Mouse (Mus musculus) Patski (cell line): ENCODE results near the gene Adarb2. TPM values are rescaled to one million over a fixed set of nuclear protein-coding genes. Genes with fewer than 3 reads are reported as not detected.

Experiments used
- ATAC-seq: fragments of 100-300 bp; one replicate; pipeline ENCODE4 v1.8.0; 2021
- CTCF ChIA-PET: fragments of 350-600 bp; sonication (Branson Sonifier 250); formaldehyde crosslinking; loops from one replicate; lab custom pipeline; 2022; ENCODE audit warnings: inconsistent platforms; lab: Charles Lee
- POLR2A ChIA-PET: fragments of 350-600 bp; sonication (Branson Sonifier 250); formaldehyde crosslinking; loops from one replicate; lab custom pipeline; 2022; ENCODE audit warnings: antibody characterized with exemption, inconsistent platforms; lab: Charles Lee
- DNase-seq: peaks from one replicate; pipeline ENCODE4 v3.0.0-alpha.2; 2011; ENCODE audit warnings: low read depth, low spot score
- H3K27me3 ChIP-seq: fragments of 371-371 bp; one replicate; pipeline ENCODE4 v1.5.1; 2021
- CTCF ChIP-seq: fragments of 100-300 bp; IDR thresholded peaks from one replicate; pipeline ENCODE4 v1.5.1; 2021
- in situ Hi-C: fragments of 300-500 bp; cut with MboI; formaldehyde crosslinking; loops from 3 replicates; pipeline ENCODE4 v1.11.1; 2018; ENCODE audit warnings: low pct_unique_long_range_greater_than_20kb, mixed read lengths
- polyA plus RNA-seq: library from polyadenylated mRNA; unstranded; gene quantifications from one replicate; pipeline ENCODE4 v1.2.3, GENCODE M21; 2021

The Adarb2 gene
- polyA plus RNA-seq, 1 experiment from 2014 or later = 0.01 TPM

GRCm38 (mm10) chr13:8632072-8632471 lies 429.4 kb downstream of the Adarb2 start:
- no peak for TF ChIP-seq CTCF
- in situ Hi-C loops = no loop called here
- CTCF ChIA-PET = no interaction called here
- DNase-seq (no peak), ATAC-seq (no peak)
- peaks cover 34% of the 10 kb centered on the region for H3K27me3 ChIP-seq
- POLR2A ChIA-PET = no interaction called here

GRCm38 (mm10) chr13:8633385-8634337 lies 431.0 kb downstream of the Adarb2 start:
- ChIA-PET CTCF (no interaction called here), POLR2A (no interaction called here)
- H3K27me3 ChIP-seq = peaks cover 25% of the 10 kb centered on the region
- no peak for TF ChIP-seq CTCF
- in situ Hi-C loops = no loop called here
- no peak for DNase-seq
- no peak for ATAC-seq

DNA sequence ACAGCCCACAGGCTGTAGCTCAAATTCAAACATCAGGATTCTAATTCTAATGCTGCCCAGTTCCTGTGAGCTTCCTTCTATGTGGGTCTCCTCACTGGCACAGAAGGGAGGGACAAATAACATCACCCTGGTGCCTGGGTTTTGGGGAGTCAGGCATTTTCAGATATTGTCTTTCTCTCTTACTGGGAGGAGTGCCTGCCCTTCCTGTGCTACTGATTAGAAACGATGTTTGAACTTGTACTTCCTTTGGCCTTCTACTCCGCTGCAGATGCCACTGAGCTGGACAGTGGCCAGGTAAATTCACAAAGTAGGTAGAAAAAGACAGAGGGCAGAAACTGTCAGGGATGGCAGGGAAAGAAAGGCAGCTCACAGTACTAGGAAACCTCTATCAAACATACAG lies 439.4 kb downstream of the Adarb2 start:
- no peak for TF ChIP-seq CTCF
- ATAC-seq = no peak
- CTCF ChIA-PET = interaction anchor here (1.2 kb wide), 1 partner anchor 27 kb away, joined by 3 read pairs; no protein-coding TSS in a partner anchor
- POLR2A ChIA-PET = no interaction called here
- DNase-seq = no peak
- H3K27me3 ChIP-seq = no peaks in the 10 kb centered on the region
- in situ Hi-C loops = no loop called here

- DNase-seq = no peak
- ATAC-seq = no peak
- ChIA-PET CTCF (interaction anchor here (1.7 kb wide), 1 partner anchor 22 kb away, joined by 3 read pairs; no protein-coding TSS in a partner anchor), POLR2A (no interaction called here)
- no peaks in the 10 kb centered on the region for H3K27me3 ChIP-seq
- no peak for TF ChIP-seq CTCF
- in situ Hi-C loops = no loop called here
Measured at GRCm38 (mm10) chr13:8643920-8644319, 441.3 kb downstream of the Adarb2 start.

DNA sequence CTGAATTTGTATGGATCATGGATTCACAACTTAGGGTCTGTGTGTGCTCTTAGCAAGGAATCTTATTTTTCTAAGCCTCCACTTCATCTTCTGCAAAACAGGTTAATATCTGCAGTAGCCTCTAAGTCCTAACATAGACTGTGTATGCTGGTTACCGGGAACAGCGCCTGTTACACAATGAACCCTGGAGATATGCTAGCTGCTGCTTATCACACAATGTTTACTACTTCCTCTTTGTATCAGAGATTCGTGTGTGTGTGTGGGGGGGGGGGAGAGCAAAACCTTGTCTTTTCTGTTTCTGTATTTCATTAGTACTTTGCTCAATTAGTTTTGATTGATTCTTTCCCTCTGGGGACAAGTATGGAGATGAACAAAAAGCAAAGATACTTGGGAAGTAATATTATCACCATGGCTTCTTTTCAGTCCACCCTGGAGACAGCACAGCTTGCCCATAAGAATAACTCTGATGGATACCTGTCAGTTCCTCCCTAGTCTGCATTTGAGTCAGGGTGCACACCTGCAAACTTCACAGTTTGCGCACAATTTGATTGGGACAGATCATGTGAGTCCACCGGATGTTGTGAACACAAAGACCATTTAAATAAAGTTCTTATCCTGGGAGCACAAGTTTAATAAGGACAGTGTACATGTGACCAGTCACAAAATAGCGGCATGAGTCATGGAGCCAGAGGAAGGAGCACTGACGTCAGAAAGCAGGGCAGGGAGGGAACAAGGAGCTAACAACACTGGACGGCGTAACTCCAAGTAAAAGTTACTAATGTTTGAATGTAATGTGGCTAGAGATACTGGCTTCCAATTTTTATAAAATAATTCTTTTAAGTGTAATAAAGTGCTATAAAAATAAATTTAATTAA lies 442.4 kb downstream of the Adarb2 start:
- ChIA-PET CTCF (no interaction called here), POLR2A (no interaction called here)
- DNase-seq = no peak
- ATAC-seq = no peak
- H3K27me3 ChIP-seq = no peaks in the 10 kb centered on the region
- no peak for TF ChIP-seq CTCF
- in situ Hi-C loops = no loop called here

DNA sequence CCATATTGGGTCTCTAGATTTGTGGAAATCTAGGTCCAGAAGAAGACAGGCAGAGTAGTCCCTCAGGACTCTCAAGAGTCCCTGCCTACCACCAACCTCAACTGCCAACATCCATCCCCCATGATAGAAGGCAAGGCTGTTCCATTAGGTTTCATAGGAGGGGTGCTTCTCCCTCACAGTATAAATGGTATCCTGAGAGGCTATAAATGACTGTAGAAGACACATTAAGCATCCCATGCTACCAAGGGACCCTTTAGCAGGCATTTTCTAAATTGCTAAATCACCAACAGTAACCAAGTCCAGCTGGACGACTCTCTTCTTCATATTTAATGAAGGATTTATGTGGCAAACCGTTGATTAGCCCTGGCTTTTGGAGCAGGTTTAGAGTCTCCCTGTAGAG lies 446.6 kb downstream of the Adarb2 start:
- in situ Hi-C loops = no loop called here
- H3K27me3 ChIP-seq = no peaks in the 10 kb centered on the region
- DNase-seq = no peak
- ChIA-PET CTCF (interaction anchor here (0.9 kb wide), 1 partner anchor 57 kb away, joined by 3 read pairs; no protein-coding TSS in a partner anchor), POLR2A (no interaction called here)
- ATAC-seq = no peak
- no peak for TF ChIP-seq CTCF

GRCm38 (mm10) chr13:8664615-8665240 lies 462.1 kb downstream of the Adarb2 start:
- POLR2A ChIA-PET = no interaction called here

GRCm38 (mm10) chr13:8677174-8677573 lies 474.5 kb downstream of the Adarb2 start:
- DNase-seq (no peak), ATAC-seq (no peak)
- TF ChIP-seq CTCF = no peak
- H3K27me3 ChIP-seq = peaks cover 18% of the 10 kb centered on the region
- CTCF ChIA-PET = no interaction called here
- POLR2A ChIA-PET = no interaction called here
- in situ Hi-C loops = no loop called here

More at GRCm38 (mm10) chr13:8664615-8665240, 462.1 kb downstream of the Adarb2 start:
- ATAC-seq (no peak), DNase-seq (no peak)
- H3K27me3 ChIP-seq = no peaks in the 10 kb centered on the region
- CTCF ChIA-PET = no interaction called here
- in situ Hi-C loops = no loop called here
- no peak for TF ChIP-seq CTCF

DNA sequence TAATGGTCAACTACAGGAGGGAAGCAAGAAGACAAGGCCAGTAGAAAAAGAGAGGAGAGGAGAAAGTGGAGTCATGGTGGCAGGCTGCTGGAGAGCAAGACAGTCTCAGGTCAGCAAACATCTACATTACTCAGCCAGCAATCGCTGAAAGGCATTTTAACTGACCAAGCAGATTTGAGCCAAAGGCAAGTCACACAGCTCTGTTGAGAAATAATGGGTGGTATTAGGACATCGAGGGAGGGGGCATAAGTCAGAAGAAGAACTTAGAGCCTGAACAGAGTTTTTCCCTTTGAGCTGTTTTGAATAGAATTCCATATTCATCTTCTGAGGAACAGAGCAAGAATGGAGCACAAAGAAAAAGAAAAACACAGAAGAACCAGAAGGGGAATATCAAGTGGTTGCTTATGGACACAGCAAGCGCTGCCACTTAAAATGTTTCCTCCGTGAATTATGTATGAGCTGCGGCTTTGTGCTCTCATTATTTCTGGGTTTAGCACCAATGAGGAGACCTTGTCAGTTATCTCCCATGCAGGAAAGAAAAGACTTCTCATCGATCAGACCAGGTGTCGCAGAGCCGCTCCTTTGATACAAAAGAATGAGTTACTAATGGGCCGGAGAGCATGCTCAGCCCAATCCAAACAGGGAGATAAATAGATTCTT lies 477.9 kb downstream of the Adarb2 start:
- ChIA-PET CTCF (no interaction called here), POLR2A (no interaction called here)
- DNase-seq (no peak), ATAC-seq (no peak)
- H3K27me3 ChIP-seq = peaks cover 11% of the 10 kb centered on the region
- in situ Hi-C loops = no loop called here
- TF ChIP-seq CTCF = no peak

DNA sequence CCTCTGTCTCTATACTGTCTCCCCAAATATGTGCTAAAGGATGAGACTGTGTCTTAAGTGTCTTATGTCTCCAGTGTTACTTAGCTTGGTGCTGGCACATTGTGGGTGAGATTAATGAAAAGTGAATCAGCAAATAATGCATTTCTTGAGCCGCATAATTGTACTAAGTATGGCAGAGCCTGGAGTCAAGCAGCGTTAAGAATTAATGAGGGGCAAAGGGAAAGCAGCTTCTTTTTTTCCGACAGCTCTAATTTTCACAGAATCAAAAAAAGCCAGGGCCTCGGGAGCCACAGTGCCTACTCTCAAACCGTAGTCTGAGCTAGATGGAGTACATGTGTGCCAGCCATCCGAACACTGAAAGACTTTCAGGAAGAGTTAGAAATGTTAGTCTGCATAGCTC lies 488.8 kb downstream of the Adarb2 start:
- ChIA-PET POLR2A (no interaction called here), CTCF (interaction anchor here (1.7 kb wide), 1 partner anchor 10 kb away, joined by 4 read pairs; no protein-coding TSS in a partner anchor)
- H3K27me3 ChIP-seq = peaks cover 5% of the 10 kb centered on the region
- in situ Hi-C loops = no loop called here
- ATAC-seq (no peak), DNase-seq (no peak)
- TF ChIP-seq CTCF = no peak
